Comparison of ENCODE assay signal across 9 mouse cellular contexts in the genomic region with DNA sequence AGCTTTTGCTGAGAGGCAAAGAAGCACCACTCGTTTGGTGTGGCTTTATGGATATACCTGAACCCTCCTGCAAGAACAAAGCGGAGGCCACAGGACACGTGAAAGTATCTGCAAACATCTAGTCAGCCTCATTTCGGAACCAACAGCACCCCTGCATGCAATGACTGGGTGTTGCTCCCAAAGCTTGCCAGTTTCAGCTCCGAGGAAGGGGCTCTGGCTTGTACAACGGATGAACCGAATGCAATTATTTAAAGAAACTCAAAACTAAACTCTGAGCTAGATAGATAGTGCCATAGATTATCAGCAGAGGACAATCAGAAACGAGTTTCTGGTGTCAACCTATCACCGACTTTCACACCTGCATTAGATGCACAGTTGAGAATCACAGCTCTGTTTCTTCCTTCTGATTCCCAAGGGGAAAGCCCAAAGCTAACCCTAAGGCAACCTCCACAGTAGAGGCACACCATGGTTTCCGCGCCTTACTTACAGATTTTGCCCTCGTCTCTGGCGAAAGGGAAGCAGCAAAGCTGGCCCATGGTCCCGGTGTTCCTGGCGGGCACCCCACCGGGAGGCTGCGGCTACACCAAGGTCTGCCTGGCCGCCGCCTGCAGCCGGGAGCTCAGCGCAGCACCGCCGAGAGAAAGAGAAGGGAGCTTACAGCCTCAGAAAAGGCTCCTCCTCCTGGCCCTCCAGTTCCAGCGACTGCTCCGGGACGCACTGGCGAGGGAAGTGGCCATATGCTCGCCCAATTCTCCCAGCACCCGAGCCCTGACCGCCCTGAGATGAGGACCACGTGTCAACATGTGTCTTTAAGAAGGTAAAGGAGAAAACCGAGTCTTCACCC.
DNase-seq lines count a peak whose midpoint lies in the region; ATAC-seq and TF ChIP-seq lines count a peak whose summit lies in the region.
"Had no signal": no experiment of that assay in that cellular context is flagged by ENCODE, and none has a peak within 500 bp of the region (broad histone marks: within the 10 kb centered on the region; RNA-seq: fewer than 3 reads in every experiment).

No protein-coding gene starts in this region.

- no peaks in the 10 kb centered on the region for H3K36me3 ChIP-seq in hindbrain, embryonic 16.5 days (ENCODE audit: control insufficient read depth, insufficient read depth, low read length)
- H3K36me3 ChIP-seq in lung, postnatal 0 days (ENCODE audit: insufficient read depth, low read length): no peaks in the 10 kb centered on the region

- peak; percentile 81 to 83 for DNase-seq in adrenal gland, postnatal 36 days
- DNase-seq in embryo, embryonic 11 days: peak; percentile 78
- DNase-seq in gastrocnemius, postnatal 25 days: peak; percentile 39
- DNase-seq in layer of hippocampus, postnatal 36 days: peak; percentile 70 to 73
- peak; percentile 76 for DNase-seq in lung, postnatal 0 days (ENCODE audit: low spot score)
- peak; percentile 69 for DNase-seq in ovary, postnatal 36 days (ENCODE audit: low spot score)
- DNase-seq in adipocyte (ENCODE audit: low spot score): no peak

- 15% methylated on average over 30 of the region's 32 CpGs for WGBS in hindbrain, embryonic 16.5 days
- 10% methylated on average over 32 of the region's 32 CpGs for whole genome bisulfite sequencing in lung, postnatal 0 days

- H3K4me2 ChIP-seq in hindbrain, embryonic 16.5 days (ENCODE audit: low read length): peak overlapping the region; percentile 77
- peak overlapping the region; percentile 81 for H3K4me2 ChIP-seq in lung, postnatal 0 days (replicated peaks; ENCODE audit: low read depth, low read length)

- ATAC-seq in hindbrain, embryonic 16.5 days: peak; percentile 88
- peak; percentile 76 for ATAC-seq in lung, postnatal 0 days

- peak overlapping the region; percentile 77 for H3K9ac ChIP-seq in hindbrain, embryonic 16.5 days (ENCODE audit: low read depth, low read length)
- H3K9ac ChIP-seq in lung, postnatal 0 days (replicated peaks; ENCODE audit: low read depth): peak overlapping the region; percentile 52

- TF ChIP-seq CTCF in lung, postnatal 0 days (IDR thresholded peaks at IDR 0.05): peak; percentile 37

- peak overlapping the region; percentile 83 for H3K27ac ChIP-seq in hindbrain, embryonic 16.5 days (ENCODE audit: low read depth, low read length)
- peak overlapping the region; percentile 51; the same call in 1 of the 2 replicates for H3K27ac ChIP-seq in lung, postnatal 0 days (ENCODE audit: low read length)

- peaks cover 8% of the 10 kb centered on the region for H3K4me1 ChIP-seq in hindbrain, embryonic 16.5 days (ENCODE audit: control insufficient read depth, insufficient read depth, low read depth, low read length)
- no peaks in the 10 kb centered on the region for H3K4me1 ChIP-seq in lung, postnatal 0 days (ENCODE audit: insufficient read depth, low read depth, low read length)

- no peaks in the 10 kb centered on the region for H3K27me3 ChIP-seq in hindbrain, embryonic 16.5 days (replicated peaks; ENCODE audit: control insufficient read depth, insufficient read depth, low read length)
- no peaks in the 10 kb centered on the region for H3K27me3 ChIP-seq in lung, postnatal 0 days (replicated peaks; ENCODE audit: insufficient read depth, low read length)

- TF ChIP-seq EP300 in lung, postnatal 0 days (IDR thresholded peaks at IDR 0.05): no peak

- H3K4me3 ChIP-seq in hindbrain, embryonic 16.5 days (ENCODE audit: low read length): peak overlapping the region; percentile 52
- peak overlapping the region; percentile 49 for H3K4me3 ChIP-seq in lung, postnatal 0 days (ENCODE audit: low read depth, low read length)
- H3K4me3 ChIP-seq: erythroblast, embryonic 14.5 days had no signal

- H3K9me3 ChIP-seq in hindbrain, embryonic 16.5 days (ENCODE audit: control insufficient read depth, low read length): no peaks in the 10 kb centered on the region
- no peaks in the 10 kb centered on the region for H3K9me3 ChIP-seq in lung, postnatal 0 days (ENCODE audit: low read length)
